Comparison of ENCODE assay signal across 7 mouse cellular contexts in genomic region chr19:26412684-26413083, GRCm38 (mm10).
"Had no signal": no experiment of that assay in that cellular context is flagged by ENCODE, and none has a peak within 500 bp of the region (broad histone marks: within the 10 kb centered on the region; RNA-seq: fewer than 3 reads in every experiment).

No protein-coding gene starts in this region.

- DNase-seq: kidney, postnatal 10 days; kidney, postnatal 36 days; layer of hippocampus, postnatal 36 days; liver, postnatal 0 days; lung, embryonic 14.5 days; spleen, adult 18-20 months; thymus, postnatal 36 days had no signal
